Mouse (Mus musculus) heart, embryonic 11.5 days (tissue): Measurements from ENCODE around the gene Pkd1l3. TPM values are rescaled to one million over a fixed set of nuclear protein-coding genes. Genes with fewer than 3 reads are reported as not detected.

Source experiments
- ATAC-seq: fragments of 200-750 bp; cut with Nextera tagmentation; replicated peaks from 2 replicates; pipeline ENCODE4 v1.8.0; 2017; ENCODE audit warnings: moderate library complexity; ENCODE audit not compliant: insufficient number of reproducible peaks, low FRiP score, low TSS enrichment
- H3K27ac ChIP-seq: fragments of 300-500 bp; sonication (generic); 2 replicates; pipeline ENCODE4 v1.5.1; 2014; ENCODE audit warnings: mild to moderate bottlenecking, low read depth, low read length
- H3K27me3 ChIP-seq: fragments of 300-500 bp; sonication (generic); 2 replicates; pipeline ENCODE4 v1.6.1; 2014; ENCODE audit warnings: mild to moderate bottlenecking, low read length, mixed read lengths; ENCODE audit not compliant: control insufficient read depth, insufficient read depth
- H3K36me3 ChIP-seq: fragments of 300-500 bp; sonication (generic); 2 replicates; pipeline ENCODE4 v1.6.1; 2014; ENCODE audit warnings: mild to moderate bottlenecking, low read length, moderate library complexity, mixed read lengths; ENCODE audit not compliant: control insufficient read depth, insufficient read depth
- H3K4me1 ChIP-seq: fragments of 300-500 bp; sonication (generic); 2 replicates; pipeline ENCODE4 v1.6.1; 2014; ENCODE audit warnings: low read length; ENCODE audit not compliant: control insufficient read depth, insufficient read depth
- H3K4me2 ChIP-seq: fragments of 300-500 bp; sonication (generic); 2 replicates; pipeline ENCODE4 v1.6.1; 2014; ENCODE audit warnings: mild to moderate bottlenecking, moderate library complexity
- H3K4me3 ChIP-seq: fragments of 300-500 bp; sonication (generic); 2 replicates; pipeline ENCODE4 v1.5.1; 2014; ENCODE audit warnings: low read depth, low read length
- H3K9ac ChIP-seq: fragments of 300-500 bp; sonication (generic); 2 replicates; pipeline ENCODE4 v1.6.1; 2014; ENCODE audit warnings: mild to moderate bottlenecking, low read depth, low read length, moderate library complexity
- H3K9me3 ChIP-seq: fragments of 300-500 bp; sonication (generic); replicated peaks from 2 replicates; pipeline ENCODE4 v1.6.1; 2016; ENCODE audit warnings: low read length; ENCODE audit not compliant: control insufficient read depth
- WGBS: fragments of 180-500 bp; shearing (Covaris S2); extraction: QIAGEN DNeasy Blood & Tissue Kit; methylation state at CpG from one replicate; pipeline ENCODE4 v1.1.7; 2014; ENCODE audit not compliant: insufficient replicate concordance; 5-methylcytosine and 5-hydroxymethylcytosine counted together
- polyA plus RNA-seq: library from polyadenylated mRNA; unstranded; fragments of >200 nt; fragmentation: Nextera tagmentation; extraction: Ambion mirVana; gene quantifications from 2 replicates; pipeline ENCODE4 v1.2.1, GENCODE M21; 2014

Pkd1l3 gene
- polyA plus RNA-seq, 1 experiment from 2014 or later: 0.34 TPM

DNA sequence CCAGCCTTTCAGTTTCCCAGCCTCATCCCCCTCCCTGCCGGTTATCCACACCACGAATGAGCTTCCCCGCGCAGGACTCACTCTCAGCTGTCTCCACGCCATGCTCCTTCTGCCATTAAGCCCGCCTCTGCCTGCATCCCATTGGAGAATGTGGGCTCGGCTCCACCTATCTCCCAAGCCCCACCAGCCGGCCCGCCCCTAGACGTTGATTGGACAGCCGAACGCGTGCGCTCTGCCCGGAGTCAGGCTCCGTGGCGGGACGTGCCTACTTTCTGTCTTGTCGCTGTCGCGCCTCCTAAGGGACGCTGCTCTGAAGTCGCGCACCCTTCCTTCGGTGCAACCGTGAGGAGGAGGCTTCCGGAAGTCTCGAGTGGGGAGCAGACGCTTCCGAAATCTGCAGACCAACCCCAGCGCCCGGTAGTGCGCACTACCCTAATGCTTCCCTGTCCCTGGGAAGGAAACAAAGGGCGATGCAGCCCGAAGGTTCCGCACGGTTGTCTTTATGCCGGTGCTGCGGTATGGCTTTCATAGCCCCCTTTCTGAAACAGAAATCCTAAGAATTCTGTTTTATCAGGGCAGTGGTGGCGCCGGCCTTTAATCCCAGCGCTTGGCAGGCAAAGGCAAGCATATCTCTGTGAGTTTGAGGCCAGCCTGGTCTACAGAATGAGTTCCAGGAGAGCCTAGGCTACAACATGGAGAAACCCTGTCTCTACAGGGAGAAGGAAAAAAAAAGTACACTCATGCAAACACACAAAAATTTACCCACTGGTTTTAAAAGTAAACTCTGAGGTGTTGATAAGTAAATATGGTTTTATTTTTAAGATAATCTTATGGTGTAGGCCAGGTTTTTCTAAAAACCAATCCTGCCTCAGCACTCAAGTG lies 5.8 kb upstream of the Pkd1l3 start, which contains the start of gene Dhodh:
TSS of gene Dhodh (minus strand) at position 403 of the 882 bp plus-strand sequence.
- H3K9me3 ChIP-seq: no peaks in the 10 kb centered on the region
- WGBS: under 1% methylated on average over 42 of the region's 42 CpGs
- peak within 1 kb of the TSS; percentile 88 for H3K4me2 ChIP-seq
- H3K27ac ChIP-seq: peak within 1 kb of the TSS; percentile 92
- peak; percentile 98 for ATAC-seq
- H3K36me3 ChIP-seq: no peaks in the 10 kb centered on the region
- peak within 1 kb of the TSS; percentile 67 for H3K9ac ChIP-seq
- H3K4me1 ChIP-seq: peaks cover 8% of the 10 kb centered on the region
- peak within 1 kb of the TSS; percentile 70 for H3K4me3 ChIP-seq
- H3K27me3 ChIP-seq: no peaks in the 10 kb centered on the region

DNA sequence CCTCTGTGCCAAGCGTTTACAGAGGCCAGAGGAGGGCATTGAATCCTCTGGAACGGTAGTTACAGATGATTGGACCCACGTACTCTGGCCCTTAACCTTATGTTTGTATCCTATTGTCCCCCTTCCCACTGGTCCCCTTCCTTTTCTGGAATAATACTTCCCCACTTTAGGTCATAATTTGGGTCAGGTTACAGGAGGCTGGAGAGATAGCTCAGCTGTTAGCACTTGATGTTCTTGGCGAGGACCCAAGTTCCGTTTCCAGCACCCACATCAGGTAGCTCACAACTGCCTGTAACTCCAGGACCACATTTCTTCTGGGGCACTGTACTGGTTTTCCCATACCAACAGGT lies 5.2 kb upstream of the Pkd1l3 start:
- Histone ChIP-seq H3K36me3 (no peaks in the 10 kb centered on the region), H3K4me3 (peak overlapping the region; percentile 70), H3K27ac (peak overlapping the region; percentile 92), H3K9me3 (no peaks in the 10 kb centered on the region), H3K9ac (peak overlapping the region; percentile 67; the same call in 1 of the 2 replicates), H3K4me1 (peaks cover 8% of the 10 kb centered on the region), H3K27me3 (no peaks in the 10 kb centered on the region), H3K4me2 (peak overlapping the region; percentile 88)
- ATAC-seq: no peak
- WGBS: 15% methylated on average over 5 of the region's 5 CpGs

DNA sequence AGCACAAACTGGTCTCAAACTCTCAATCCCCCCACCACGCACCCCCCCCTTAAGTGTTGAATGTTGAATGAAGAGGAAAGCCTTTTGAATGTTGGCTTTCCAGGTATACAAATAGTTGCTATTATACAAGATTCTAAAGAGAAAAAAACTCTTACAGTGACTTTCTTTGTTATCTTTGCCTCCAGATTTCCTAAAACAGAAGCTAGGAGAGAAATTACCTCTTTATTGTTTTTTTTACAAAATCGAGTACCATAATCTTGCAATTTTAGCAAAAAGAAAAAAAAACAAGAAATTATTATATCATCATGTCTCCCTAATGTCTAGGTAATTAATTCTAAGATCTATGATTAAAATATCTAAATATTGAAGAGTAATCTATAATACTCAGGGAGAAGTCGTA lies 1.3 kb downstream of the Pkd1l3 start:
- WGBS: 70% methylated on average over 3 of the region's 3 CpGs
- no peaks in the 10 kb centered on the region for H3K36me3 ChIP-seq
- no peaks in the 10 kb centered on the region for H3K4me1 ChIP-seq
- no peaks in the 10 kb centered on the region for H3K27me3 ChIP-seq
- ATAC-seq: no peak
- no peak overlapping the region for H3K4me3 ChIP-seq
- H3K4me2 ChIP-seq: no peak overlapping the region
- H3K27ac ChIP-seq: no peak overlapping the region
- no peak overlapping the region for H3K9ac ChIP-seq
- no peaks in the 10 kb centered on the region for H3K9me3 ChIP-seq

DNA sequence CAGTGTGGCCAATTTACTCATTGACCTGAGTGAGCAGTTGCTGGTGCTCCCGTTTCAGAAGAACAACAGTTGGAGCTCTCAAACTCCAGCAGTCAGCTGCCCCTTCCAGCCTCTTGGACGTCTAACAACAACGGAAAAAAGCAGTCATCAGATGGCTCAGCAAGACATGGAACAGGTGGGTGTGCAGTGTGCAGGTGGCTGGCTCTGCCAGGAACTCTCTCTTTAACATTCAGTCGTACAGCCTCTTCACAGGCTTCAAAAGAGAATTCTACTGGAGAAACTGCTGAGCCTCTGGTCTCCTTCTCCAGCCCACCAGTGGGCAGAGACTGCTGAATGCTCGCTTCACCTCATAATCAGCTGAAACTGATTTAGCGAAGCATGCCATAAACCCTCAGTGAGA lies 14.3 kb downstream of the Pkd1l3 start:
- H3K9ac ChIP-seq: no peak overlapping the region
- WGBS: 68% methylated on average over 6 of the region's 6 CpGs
- ATAC-seq: no peak
- H3K27me3 ChIP-seq: no peaks in the 10 kb centered on the region
- no peak overlapping the region for H3K4me2 ChIP-seq
- no peaks in the 10 kb centered on the region for H3K36me3 ChIP-seq
- no peak overlapping the region for H3K4me3 ChIP-seq
- H3K9me3 ChIP-seq: no peaks in the 10 kb centered on the region
- H3K4me1 ChIP-seq: no peaks in the 10 kb centered on the region
- no peak overlapping the region for H3K27ac ChIP-seq

DNA sequence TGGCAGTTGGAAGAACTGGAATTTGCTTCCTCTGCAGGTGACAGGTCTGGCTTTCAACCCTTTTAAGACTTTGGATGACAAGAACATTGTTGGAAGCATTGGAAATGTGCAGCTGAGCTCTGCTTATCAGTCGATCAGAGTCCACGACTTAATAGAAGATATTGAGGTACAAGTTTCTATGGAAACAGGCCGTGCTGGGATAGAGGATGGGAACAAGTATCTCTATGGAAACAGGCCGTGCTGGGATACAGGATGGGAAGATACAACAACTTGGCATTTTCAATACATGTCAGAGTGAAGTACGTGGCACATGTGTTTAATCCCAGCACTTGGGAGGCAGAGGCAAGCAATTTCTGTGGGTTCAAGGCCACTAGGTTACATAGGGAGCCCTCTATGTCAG lies 18.2 kb downstream of the Pkd1l3 start:
- Histone ChIP-seq H3K27me3 (no peaks in the 10 kb centered on the region), H3K36me3 (no peaks in the 10 kb centered on the region), H3K9me3 (no peaks in the 10 kb centered on the region), H3K4me3 (no peak overlapping the region), H3K27ac (no peak overlapping the region), H3K4me2 (no peak overlapping the region), H3K9ac (no peak overlapping the region), H3K4me1 (no peaks in the 10 kb centered on the region)
- no peak for ATAC-seq
- 78% methylated on average over 5 of the region's 5 CpGs for WGBS

DNA sequence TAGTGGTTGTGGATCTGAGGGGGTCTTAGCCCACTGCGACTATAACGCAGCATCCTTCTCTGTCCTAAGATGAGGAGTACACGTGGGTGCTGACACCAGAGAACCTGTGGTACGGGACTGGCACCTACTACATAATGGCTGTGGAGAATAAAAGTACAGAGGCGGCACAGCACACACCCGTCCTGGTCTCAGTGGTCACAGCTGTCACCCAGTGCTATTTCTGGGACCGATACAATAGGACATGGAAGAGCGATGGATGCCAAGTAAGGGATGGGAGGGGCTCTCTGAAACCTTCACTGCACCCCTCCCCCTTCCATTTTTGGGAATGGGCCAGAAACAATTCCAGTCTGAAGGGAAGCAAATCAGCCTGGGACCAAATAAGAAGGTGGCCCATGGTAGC lies 20.8 kb downstream of the Pkd1l3 start:
- ATAC-seq: no peak
- no peak overlapping the region for H3K4me2 ChIP-seq
- H3K4me1 ChIP-seq: no peaks in the 10 kb centered on the region
- WGBS: 87% methylated on average over 8 of the region's 8 CpGs
- H3K9ac ChIP-seq: no peak overlapping the region
- H3K27ac ChIP-seq: no peak overlapping the region
- H3K27me3 ChIP-seq: no peaks in the 10 kb centered on the region
- H3K36me3 ChIP-seq: no peaks in the 10 kb centered on the region
- no peak overlapping the region for H3K4me3 ChIP-seq
- no peaks in the 10 kb centered on the region for H3K9me3 ChIP-seq

DNA sequence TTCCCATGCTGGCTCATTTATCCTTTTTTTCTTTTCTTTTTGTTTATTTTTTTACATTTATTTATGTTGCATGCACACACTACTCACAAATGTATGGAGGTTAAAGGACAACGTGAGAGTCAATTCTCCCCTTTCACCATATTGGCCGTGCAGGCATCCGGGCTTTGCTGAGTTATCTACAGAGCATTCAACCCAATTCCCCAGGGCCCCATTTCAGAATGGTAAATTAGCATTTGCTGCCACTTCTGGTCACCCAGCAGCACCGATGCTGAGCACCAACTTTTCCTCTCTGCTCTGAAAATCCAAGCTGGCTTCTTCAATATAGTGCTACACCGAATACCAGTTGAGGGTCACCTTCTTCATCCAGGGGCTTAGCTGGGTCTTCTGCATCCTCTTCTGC lies 24.5 kb downstream of the Pkd1l3 start:
- Histone ChIP-seq H3K27me3 (no peaks in the 10 kb centered on the region; the same call in 1 of the 2 replicates), H3K36me3 (no peaks in the 10 kb centered on the region), H3K4me1 (no peaks in the 10 kb centered on the region), H3K9me3 (no peaks in the 10 kb centered on the region), H3K9ac (no peak overlapping the region), H3K4me2 (no peak overlapping the region), H3K27ac (no peak overlapping the region), H3K4me3 (no peak overlapping the region)
- WGBS: 78% methylated on average over 5 of the region's 5 CpGs
- no peak for ATAC-seq

DNA sequence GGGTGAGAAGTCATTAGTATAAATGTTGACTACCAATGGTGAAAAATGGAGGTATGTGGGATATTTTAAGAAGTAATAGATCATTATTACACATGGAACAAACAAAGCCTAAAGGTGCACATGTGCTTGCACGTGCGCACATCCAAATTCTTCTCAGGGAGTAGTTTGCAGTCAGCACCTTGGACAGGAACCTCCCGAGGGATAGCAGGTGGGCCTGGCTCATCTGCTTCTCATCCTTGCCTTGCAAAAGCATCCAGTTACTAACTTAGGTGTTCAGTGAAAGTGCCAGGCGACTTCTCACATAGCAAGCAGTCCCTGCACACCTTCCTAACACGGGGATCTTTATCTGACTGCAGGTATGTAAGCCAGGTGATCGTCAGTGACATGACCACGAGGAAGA lies 26.1 kb downstream of the Pkd1l3 start:
- no peaks in the 10 kb centered on the region for H3K9me3 ChIP-seq

DNA sequence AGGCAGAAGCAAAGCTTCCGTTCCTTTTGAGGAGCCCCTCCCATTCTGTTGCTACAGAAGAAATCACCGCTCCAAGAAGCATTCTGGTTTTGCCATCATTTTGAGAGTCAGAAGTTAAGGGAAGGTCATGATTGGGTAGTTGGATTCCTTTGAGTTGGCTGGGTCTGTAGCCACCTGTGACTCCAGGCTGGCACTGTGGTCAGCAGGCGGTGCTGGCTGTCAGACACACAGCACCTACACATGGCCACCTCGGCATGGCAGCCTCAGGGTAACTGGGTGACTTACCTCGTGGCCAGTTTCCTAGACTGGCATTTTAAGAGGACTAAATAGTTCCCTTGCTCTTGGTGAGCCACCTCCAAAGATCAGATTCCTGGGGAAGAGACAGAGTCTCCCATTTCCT lies 26.9 kb downstream of the Pkd1l3 start:
- WGBS: 69% methylated on average over 5 of the region's 5 CpGs
- H3K36me3 ChIP-seq: no peaks in the 10 kb centered on the region

More for the DNA sequence above, 26.1 kb downstream of the Pkd1l3 start:
- Histone ChIP-seq H3K27ac (no peak overlapping the region), H3K4me2 (no peak overlapping the region), H3K27me3 (no peaks in the 10 kb centered on the region; the same call in 1 of the 2 replicates), H3K9ac (no peak overlapping the region), H3K4me3 (no peak overlapping the region), H3K4me1 (no peaks in the 10 kb centered on the region), H3K36me3 (no peaks in the 10 kb centered on the region)
- no peak for ATAC-seq
- 58% methylated on average over 7 of the region's 7 CpGs for WGBS

More for the DNA sequence above, 26.9 kb downstream of the Pkd1l3 start:
- Histone ChIP-seq H3K9ac (no peak overlapping the region), H3K27ac (no peak overlapping the region), H3K4me3 (no peak overlapping the region), H3K4me1 (no peaks in the 10 kb centered on the region), H3K9me3 (no peaks in the 10 kb centered on the region), H3K4me2 (no peak overlapping the region), H3K27me3 (no peaks in the 10 kb centered on the region; the same call in 1 of the 2 replicates)
- ATAC-seq: no peak
